Mouse (Mus musculus) T-cell, adult 2 months (primary cell): Measurements from ENCODE around the gene Mef2a.

ENCODE experiments used
- DNase-seq: peaks from one replicate; pipeline ENCODE4 v3.0.0; 2022; ENCODE audit warnings: low spot score

Mef2a gene

DNA sequence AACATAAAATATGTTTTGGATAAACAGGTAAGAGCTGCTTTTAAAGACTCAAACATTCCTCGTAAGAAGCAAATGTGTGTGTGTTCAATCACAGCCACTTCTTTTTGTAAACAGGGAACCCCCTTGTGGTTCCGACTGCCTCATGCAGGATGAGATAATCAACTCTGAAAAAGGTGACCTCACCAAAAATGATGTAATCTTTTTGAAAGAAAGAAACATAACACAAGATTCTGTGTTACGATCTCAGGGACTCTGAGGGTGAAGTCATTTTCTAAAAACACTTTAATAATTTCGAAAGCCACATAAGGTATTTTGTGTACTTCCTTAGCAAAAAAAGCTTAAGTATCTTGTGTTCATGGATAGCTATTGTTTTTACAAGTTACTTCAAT, 128.8 kb downstream of the Mef2a start:
- no peak for DNase-seq

DNA sequence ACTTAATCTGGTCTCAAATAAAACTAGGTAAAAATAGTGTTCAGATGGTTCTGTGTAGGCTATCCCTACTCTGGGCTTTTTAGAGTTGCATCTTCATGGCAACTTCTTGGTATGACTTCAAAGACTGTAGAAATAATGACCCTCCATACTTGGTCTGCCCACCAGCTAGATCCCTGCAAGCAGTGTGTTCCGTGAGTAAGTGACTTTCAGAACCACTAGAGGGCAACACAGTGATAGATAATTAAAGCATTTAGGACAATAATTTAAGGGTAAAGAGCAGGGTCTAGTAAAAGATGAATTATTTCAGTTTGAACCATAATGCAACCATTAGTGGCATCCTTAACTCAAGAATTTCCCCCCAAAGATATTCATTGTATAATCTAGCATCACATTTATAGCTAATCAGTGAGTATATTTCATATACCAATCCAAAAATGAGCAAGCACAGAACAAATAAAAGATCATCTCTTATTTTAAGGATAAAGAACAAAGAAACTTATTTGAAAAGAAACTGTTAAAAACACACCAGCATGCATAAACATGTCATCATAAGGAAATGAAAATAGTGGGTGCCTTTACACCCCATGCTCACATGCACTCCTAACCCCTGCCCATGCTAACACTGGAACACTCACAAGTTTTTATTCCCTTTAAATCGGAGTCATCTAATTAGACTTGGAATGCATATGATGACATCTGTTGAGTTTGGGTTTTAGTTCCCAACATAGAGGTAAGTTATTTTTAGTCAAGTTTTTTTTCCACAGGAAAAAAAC, 129.4 kb downstream of the Mef2a start:
- no peak for DNase-seq

DNA sequence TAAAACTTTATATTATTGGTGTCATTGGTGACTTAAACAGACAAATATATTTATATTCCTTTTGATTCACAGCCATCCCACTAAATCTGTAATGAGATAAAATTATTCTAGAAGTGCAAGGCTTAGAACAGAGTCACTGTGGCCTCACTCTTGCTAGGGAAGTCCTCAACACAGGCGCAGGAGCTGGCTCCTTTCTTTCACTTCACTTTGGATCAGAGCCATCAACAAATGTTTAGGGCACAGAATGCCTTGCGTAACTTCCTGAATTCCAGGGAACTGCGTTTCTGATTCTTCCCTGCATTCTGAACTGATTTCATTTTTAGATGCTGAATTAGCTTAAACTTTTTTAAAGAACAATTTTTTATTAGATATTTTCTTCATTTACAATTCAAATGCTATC, 130.7 kb downstream of the Mef2a start:
- no peak for DNase-seq

DNA sequence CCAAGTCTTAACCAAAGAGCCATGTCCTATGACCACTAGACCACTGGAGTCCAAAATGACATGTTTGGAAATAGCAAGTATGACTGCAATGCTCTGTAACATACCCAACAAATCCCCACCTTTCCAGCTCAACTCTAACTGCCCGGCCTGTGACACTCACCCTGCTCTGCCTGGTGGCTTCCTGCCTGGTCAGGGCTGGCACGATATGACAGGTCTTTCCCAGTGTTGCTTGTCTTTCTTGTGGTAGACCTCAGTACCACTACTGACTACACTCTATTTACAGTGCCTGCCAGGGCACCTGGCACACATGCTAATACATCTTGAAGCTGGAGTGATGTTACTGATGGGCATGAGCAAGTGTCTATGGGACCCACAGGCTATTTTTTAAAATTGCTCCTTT, 134.9 kb downstream of the Mef2a start:
- DNase-seq, result no peak

DNA sequence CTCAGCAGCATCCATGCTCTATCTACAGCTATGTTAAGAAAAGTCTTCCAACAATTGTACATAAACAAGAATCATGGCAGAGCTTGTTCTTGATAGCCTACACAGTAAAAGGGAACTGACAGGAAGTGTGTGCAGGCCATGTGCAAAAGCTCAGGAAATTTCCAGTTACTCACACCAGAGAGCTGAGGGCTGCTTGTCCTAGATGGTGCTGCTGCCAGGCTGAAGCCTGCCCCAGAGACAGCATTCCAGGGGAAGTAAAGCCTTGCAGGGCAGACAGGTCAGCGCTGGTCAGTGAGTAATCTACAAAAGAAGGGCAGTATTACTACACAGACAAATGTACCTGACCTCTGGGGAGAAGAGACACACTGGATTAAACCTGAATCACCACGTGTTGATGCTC, 136.3 kb downstream of the Mef2a start:
- DNase-seq, result no peak

DNA sequence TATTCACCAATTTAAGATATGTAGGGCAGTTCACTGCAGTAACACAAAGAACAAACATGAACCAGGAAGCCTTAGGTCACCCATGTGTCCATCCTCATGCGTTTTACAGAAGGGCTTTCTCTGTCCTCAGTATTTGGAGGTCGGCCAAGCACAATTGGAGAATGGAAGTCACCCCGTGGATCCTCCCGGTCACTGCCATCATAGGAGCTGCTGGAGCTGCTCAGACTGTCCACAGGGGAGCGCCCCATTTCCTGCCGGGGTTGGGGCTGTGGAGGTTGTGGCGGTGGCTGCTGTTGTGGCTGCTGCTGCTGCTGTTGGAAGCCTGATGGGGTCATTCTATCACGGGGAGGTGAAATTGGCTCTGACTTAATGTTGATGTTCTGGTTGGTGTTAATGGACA, 137.9 kb downstream of the Mef2a start:
- DNase-seq, result no peak

DNA sequence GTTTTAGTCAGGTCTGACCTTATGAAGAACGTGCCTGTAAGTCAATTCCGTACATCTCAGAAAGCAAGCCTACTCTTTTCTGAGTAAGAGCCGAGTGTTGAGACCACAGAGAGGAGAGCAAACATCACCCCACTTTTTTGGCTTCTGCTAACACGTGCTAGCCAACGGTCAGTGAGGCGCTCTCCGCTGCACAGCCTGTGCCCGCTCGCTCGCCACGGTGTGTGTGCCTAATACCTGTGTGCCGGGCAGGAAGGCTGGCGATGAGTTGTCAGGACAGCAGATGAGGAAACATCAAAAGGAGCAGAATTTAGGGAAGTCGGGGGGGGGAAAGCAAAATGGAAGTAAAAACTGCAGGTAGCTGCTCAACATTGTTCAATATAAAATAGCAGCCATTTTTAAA, 140.2 kb downstream of the Mef2a start:
- DNase-seq, result no peak

DNA sequence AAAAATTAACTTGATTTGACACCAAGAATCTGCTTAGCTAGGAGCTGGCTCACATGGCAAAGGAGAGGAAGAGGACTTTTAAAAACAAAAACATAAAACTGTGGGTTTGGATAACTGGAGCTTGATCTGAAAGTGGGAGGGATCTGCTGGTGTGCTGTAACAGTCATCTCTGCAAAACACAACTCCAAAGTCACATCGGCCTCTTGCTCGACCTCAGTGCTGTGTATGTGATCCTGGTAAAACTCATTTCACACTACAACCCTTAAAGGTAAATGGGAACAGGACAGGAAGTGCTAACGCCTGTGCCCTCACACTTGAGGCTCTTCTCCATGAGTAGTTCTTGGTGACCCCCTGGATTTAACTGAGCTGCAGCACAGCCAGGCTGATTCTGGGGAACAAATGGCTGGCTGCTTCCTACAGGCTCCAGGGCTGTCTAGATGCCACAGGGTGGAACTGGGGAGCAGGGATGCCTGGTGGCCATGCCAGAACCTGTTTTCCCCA, 142.0 kb downstream of the Mef2a start:
- no peak for DNase-seq

DNA sequence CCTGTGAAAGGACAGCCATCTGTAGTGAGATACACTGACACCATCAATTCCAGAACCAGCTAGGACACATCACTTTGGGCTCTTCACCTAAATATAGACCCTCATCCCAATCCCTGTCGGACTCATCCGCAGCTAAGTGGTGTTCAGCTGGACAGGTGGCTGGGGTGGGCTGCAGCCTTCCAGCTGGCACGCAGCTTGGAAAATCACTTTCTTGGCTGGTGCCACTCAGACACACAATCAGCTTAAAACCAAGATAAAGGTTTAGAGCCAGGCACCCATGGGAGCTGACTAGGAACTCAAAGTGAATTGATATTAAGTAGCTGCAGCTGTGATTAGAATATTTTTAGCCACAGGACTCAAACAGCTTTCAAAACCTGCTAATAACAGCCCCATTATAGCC, 142.4 kb downstream of the Mef2a start:
- no peak for DNase-seq

DNA sequence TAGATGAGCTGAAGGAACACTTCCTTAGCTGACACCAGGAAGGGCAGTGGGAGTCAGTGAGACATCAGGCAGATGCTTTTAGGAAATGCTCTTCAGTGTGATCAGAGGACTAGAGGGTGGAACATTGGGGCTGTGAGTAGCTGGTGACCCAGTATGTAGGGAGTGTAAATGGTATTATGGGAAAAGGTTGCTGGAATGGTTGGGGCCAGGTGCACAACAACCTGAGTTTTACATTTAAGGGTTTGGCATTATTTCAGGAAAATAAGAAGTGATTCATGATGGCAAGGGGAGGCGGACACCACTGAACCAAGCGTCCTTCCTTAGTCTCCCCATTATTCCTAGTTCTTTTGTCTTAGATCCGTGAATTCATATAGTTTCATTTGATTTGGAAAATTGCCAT, 143.0 kb downstream of the Mef2a start:
- no peak for DNase-seq

DNA sequence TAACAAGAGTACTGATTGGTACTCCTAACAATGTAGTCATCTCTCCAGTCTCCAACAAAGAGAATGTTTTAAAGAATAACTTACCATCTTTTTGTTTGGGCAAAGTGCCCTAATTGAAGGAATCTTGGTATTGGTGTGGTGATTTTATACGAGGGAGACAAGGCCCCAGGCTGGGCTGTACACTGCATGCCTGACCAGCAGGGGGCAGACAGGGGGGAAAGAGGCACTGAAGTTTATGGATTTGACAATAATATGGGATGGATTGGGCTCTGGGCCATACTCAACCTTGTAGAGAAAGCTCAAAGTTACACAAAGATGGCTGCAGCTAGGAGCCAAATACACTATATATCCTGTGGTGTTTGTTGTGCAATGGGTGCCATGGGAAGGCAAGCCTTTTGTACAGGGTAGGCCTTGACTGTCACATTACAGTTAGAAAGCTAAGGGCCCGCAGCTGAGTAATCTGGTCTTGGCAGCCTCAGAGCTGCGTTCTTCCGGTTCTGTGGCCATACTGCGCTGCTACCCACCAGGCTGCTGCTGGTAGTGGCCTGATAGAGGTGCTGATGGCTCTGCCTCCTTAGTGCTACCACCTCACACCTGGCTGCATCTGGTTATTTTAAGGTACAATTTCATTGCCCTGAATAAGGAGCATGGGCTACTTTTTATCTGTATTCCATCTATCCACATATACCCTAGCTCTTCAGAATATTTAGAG, 143.6 kb downstream of the Mef2a start:
- peak; percentile 15 for DNase-seq

DNA sequence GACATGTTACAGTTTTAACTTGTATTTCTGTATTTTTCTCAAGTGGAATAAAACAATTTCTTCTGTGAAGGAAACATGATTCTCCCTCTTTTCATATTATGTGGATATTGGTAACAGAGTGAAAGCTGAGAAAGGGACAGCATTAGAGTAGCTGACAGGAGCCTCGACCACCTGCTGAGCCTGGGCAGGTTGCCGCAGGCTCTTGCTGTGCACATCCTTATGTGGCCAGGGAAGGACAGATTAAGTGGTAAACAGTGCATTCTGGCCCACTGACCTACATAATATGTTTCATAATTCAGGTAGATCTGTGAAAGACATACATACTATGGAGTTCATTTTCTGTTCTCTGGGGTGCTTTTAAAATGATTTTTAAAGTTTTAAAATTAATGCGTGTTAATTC, 144.3 kb downstream of the Mef2a start:
- no peak for DNase-seq

DNA sequence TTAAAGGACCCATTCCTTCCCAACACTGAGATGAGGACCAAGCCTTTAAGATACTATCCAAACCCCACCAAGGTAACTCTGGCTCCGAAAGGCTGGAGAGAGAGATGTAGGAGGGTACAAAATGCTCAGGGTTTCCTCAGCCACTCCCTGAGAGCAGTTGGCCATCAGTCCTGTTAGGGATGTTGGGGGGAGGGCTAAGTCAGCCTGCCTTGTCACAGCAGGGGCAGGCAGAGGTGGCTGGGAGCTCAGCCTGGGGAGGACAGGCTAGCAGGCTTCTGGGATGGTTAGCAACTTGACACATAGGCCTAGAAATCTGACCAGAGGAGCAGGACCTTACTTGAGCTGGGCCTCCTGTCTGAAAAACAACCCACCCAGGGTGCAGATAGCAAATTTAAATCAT, 145.1 kb downstream of the Mef2a start:
- DNase-seq, result no peak

DNA sequence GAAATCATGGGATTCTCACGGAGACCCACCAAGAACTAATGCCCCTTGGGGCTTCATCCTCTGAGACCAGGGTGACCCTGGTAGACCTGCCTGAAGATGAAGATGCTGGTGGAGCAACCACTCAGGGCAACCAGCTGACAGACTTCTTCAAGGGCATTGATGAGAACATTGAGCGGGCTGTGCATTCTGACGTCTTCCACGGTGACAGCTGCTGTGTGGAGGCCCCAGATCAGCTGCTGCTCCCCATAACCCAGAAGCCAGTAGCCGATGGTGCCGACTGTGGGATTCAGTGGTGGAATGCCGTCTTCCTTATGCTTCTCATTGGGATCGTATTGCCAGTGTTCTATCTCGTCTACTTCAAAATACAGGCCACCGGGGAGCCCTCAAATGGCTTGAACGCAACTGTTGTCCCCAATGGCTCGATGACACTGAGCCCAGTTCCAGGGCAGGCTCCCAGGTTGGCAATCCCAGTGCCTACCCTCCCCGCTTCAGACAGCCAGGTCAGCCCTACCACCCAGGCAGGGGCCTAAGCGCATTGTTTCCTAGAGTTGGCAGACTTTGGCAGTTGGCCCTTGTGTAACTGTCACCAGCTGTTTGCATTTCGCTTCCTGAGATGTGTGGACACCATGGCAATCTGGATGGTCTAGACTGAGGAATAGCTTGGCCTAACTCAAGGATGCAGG, 146.6 kb downstream of the Mef2a start:
- DNase-seq, result no peak

DNA sequence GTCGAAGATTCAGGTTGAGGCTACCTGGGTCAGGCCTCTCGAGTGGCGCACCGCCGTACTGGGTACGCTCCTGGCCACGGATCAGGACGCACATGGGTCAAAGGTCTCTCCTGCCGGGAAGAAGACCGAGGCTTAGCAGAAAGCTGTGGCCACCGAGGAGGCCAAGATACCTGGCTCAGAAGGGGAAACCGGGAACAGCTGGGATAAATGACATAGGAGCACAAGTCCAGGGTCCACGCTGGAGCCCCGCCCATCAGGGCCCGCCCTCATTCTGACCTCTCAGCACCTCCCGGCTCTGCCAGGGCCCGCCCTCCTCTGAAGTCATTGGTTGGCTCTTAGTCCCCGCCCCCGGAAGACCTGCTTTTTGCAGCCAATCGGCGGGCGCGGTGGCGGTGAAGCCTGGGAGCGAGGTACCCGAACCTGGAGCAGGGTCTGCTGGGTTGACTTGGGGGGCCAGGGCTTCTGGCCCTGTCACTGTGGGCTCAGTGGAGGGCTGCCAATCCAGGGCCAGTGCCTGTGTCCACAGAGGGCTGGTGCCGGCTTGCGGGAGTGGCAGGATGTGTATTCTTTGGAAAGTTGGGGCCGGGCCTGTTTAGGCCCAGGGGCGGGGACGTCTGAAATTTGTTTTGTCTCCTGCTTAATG, 150.3 kb downstream of the Mef2a start, which contains the start of gene Lysmd4:
Gene Lysmd4 (plus strand): TSS at position 325 of the 643 bp plus-strand sequence.
- peak; percentile 92 for DNase-seq

DNA sequence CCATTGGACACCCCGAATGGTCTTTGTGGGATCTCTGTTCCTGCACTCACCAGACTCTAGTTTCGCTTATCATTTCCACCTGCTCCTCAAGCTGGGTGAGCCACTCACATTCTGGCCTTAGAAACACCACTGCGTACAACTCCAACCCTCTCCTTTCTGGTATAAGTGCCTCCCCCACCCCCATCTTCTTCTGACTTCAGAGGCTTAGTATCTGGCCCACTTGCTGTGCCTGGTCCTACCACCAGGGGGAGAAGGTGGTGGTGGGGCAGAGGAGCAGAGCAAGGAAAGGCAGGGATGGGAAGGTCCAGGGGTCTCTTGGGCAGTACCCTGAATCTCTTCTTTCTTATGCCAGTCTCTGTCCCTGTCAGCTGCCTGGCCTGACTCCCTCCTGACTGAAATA, 155.6 kb downstream of the Mef2a start:
- DNase-seq, result peak; percentile 60

DNA sequence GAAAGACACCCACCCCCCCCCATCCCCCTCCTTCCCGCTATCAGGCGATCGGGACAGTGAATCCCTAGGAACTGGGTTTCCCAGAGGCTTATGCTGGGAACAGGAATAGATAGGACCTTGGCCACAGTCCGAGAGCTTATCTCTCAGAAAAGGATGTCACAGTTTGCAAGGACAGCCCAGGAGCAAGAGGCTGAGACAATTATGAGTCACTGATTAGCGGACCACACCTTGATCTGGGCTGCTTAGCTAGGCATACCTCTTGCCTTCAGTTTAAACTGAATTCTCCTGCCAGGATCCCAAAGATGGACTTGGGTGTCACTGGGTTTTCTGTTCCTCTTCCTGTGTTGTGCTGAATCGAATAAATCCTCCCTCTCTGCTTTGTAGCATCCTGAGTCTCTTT, 156.3 kb downstream of the Mef2a start:
- no peak for DNase-seq

DNA sequence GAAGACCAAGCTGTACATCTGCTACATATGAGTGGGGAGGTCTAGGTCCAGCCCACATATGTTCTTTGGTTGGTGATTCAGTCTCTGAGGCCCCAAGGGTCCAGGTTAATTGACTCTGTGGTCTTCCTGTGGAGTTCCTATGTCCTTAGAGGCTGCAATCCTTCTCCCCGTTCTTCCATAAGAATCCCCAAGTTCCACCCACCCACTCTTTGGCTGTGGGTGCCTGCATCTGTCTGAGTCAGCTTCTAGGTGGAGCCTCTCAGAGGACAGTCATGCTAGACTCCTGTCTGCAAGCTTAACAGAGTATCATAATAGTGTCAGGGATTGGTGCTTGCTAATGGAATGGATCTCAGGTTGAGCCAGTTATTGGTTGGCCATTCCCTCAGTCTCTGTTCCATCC, 159.1 kb downstream of the Mef2a start:
- DNase-seq, result no peak

DNA sequence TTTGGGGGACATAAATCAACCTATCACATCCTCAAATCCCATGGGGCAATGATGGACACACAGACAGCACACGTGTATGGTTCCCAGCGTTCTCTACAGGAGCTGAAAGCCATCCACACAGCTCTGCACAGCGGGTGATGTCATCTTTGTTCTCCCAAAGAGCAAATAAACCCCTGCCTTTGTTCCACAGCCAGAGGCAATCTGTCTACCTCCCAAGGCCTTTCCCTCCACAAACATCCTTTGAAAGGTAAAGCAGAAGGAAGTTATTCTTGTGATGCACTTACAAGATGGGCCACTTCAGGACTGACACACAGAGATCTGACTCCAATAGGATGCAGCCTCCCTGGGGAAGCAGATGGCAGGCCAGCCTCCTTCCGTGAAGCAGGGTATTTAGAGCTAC, 160.7 kb downstream of the Mef2a start:
- no peak for DNase-seq

DNA sequence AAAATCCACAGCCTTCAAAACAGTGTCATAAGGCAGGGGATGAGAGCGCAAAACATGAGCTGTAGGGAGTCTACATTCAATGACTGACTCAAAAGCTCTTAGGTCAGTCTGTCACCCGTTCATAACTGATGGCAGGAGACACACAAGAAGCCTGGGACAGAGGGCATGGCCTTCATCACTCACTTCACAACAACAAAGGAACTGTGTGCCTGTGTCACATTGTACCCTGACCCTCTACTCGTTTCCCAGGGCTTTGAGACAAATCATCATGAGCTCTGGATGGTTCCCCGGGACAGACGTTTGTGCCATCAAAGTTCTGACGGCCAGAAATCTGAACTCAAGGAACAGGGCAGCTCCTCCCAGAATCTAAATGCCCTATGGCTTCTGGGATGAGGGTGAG, 161.3 kb downstream of the Mef2a start:
- DNase-seq, result no peak

DNA sequence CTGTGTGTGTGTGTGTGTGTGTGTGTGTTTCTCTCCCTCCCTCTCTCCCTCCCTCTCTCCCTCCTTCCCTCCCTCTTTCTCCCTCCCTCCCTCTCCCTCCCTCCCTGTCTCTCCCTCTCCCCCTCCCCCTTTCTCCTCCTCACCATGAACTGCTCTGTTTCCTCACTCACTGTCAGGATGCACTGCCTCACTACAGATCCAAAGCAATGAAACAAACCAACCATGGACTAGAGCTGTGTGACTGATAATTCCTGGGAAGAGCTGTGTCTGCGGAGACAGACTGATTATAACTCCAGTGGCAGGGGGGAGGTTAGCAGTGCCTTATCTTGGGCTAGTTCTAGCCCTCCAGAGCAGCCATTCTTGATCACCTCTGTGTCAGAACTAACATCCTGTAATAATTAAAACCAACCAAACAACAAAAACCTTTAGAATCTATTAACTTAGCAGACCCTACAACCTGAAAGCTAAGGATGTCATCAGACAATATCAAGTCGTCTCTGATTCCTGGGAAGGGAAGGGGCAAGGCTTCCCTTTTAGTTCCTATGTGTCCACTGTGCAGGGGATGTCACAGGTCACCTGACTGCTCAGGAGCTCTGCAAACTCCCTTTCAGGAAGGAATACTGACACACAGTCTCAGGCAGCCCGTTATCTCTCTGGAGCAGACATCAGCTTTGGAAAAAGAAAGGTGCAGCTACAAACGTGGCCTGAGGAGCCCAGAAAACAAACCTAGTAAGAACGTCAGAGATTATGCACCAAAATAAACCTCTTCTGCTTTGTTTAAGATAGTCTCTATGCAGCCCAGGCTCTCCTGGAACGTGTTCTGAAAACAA, 162.4 kb downstream of the Mef2a start:
- DNase-seq, result no peak

DNA sequence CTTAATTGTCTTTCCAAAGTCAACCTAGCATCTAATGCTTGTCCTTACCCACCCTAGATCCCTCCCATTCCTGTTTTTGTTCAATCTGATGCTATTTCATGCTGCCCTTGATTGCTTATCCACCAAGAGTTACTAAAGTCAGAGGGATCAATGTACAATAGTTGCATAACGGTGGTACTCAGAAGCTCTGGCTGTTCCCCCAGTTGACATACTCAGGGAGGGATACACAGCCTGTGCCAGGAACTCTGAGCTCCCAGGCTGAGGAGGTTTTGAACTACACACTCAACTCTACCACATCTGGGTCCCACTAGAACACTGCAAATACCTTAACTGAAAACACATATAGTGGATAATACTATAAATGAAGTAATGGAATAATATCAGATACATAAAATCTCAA, 164.3 kb downstream of the Mef2a start:
- no peak for DNase-seq
